Mouse (Mus musculus) C2C12 (cell line): ENCODE data around the gene Igfbpl1.

Source experiments
- CEBPB ChIP-seq: IDR thresholded peaks from one replicate; pipeline ENCODE4 v1.6.1; 2011; ENCODE audit warnings: low read depth, mild to moderate bottlenecking, control low read depth, moderate library complexity
- CTCF ChIP-seq: IDR thresholded peaks from one replicate; pipeline ENCODE4 v1.5.1; 2011; ENCODE audit not compliant: control insufficient read depth, insufficient read depth, insufficient read length
- MAX ChIP-seq: IDR thresholded peaks from one replicate; pipeline ENCODE4 v1.6.1; 2011; ENCODE audit warnings: mild to moderate bottlenecking, control low read depth
- MYOD1 ChIP-seq: IDR thresholded peaks from one replicate; pipeline ENCODE4 v1.6.1; 2011; ENCODE audit warnings: low read depth; ENCODE audit not compliant: control insufficient read depth, insufficient read length
- USF1 ChIP-seq: IDR thresholded peaks from one replicate; pipeline ENCODE4 v1.6.1; 2011; ENCODE audit warnings: low read depth, mild to moderate bottlenecking, control low read depth, moderate library complexity

- TF ChIP-seq CTCF (no peak), CEBPB (no peak), MAX (no peak), MYOD1 (no peak), USF1 (no peak)
Observed at GRCm38 (mm10) chr4:45769141-45769540, 57.6 kb downstream of the Igfbpl1 start.
